Mouse (Mus musculus) heart, adult 2 months (tissue): ENCODE results near the gene 1110008P14Rik. TPM values are rescaled to one million over a fixed set of nuclear protein-coding genes. Genes with fewer than 3 reads are reported as not detected.

Experiments
- DNase-seq, 2 experiments: peaks; one replicate each; pipeline ENCODE4 v3.0.0; 2021
- H3K27ac ChIP-seq: fragments of 200-600 bp; 2 replicates; pipeline ENCODE4 v1.8.1; 2022
- H3K27me3 ChIP-seq: fragments of 200-500 bp; 2 replicates; pipeline ENCODE4 v1.6.1; 2012; ENCODE audit warnings: mild to moderate bottlenecking, low read length, inconsistent platforms, mixed read lengths; ENCODE audit not compliant: control insufficient read depth, insufficient read depth
- H3K36me3 ChIP-seq: fragments of 200-500 bp; 2 replicates; pipeline ENCODE4 v1.6.1; 2012; ENCODE audit warnings: low read length, inconsistent platforms; ENCODE audit not compliant: control insufficient read depth, insufficient read depth
- H3K4me1 ChIP-seq: fragments of 200-500 bp; 2 replicates; pipeline ENCODE4 v1.6.1; 2011; ENCODE audit warnings: low read length; ENCODE audit not compliant: control insufficient read depth, insufficient read depth
- H3K4me3 ChIP-seq: fragments of 200-600 bp; 2 replicates; pipeline ENCODE4 v1.8.1; 2022
- H3K79me2 ChIP-seq: fragments of 200-500 bp; replicated peaks from 2 replicates; pipeline ENCODE4 v1.6.1; 2012; ENCODE audit warnings: mild to moderate bottlenecking, inconsistent platforms, low read length, moderate library complexity, mixed read lengths; ENCODE audit not compliant: control insufficient read depth, insufficient read depth
- H3K9ac ChIP-seq: fragments of 200-500 bp; 2 replicates; pipeline ENCODE4 v1.6.1; 2012; ENCODE audit warnings: low read depth, mild to moderate bottlenecking, control low read depth, inconsistent platforms, low read length, mixed read lengths
- CTCF ChIP-seq: fragments of 200-600 bp; IDR thresholded peaks from 2 replicates; pipeline ENCODE4 v1.8.1; 2022; ENCODE audit warnings: antibody characterized with exemption, mild to moderate bottlenecking, moderate library complexity
- EP300 ChIP-seq: fragments of 200-500 bp; IDR thresholded peaks from 2 replicates; pipeline ENCODE4 v1.6.1; 2011; ENCODE audit warnings: low read depth, low read length, control low read depth; ENCODE audit not compliant: insufficient read depth
- POLR2A ChIP-seq: fragments of 200-500 bp; IDR thresholded peaks from 2 replicates; pipeline ENCODE4 v1.6.1; 2011; ENCODE audit warnings: mild to moderate bottlenecking, low read depth, low read length, control low read depth; ENCODE audit not compliant: insufficient read depth
- WGBS: fragments of 180-500 bp; shearing (Covaris S2); methylation state at CpG from one replicate; pipeline ENCODE4 v1.1.7; 2018; 5-methylcytosine and 5-hydroxymethylcytosine counted together
- intact Hi-C: fragments of 180-260 bp; cut with DNase I; formaldehyde crosslinking; loops from one replicate; pipeline ENCODE4 v1.15.1; 2025
- polyA plus RNA-seq: library from polyadenylated mRNA; depleted of rRNA; stranded (reverse); fragments of >200 nt; gene quantifications from 2 replicates; pipeline ENCODE4 v1.2.3, GENCODE M21; 2012
- total RNA-seq, 2 experiments: library from RNA; stranded (reverse); gene quantifications; 2 replicates each; pipeline ENCODE4 v1.2.3; 2021

The 1110008P14Rik gene
- total and polyA plus RNA-seq, 3 experiments, result 39.6 to 129 (median 44.8) TPM

DNA sequence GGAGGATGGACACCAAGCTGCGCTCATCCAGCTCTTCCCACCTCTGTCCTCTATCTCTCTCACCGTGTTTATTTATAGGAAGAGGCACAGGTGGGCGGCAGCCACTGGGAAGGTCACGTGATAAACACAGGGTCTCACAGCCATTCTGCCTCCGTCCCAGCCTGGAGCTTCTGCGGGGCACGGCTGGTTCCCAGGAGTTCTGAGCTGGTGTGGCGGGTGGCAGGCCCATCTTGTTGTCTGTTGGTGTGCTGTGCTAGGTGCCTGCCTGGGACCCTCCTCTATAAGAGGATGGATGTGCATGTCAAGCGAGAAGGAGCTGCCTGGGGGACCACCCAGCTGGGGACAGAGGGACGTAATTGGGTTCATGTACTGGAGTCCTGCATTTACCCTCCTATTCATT, 23.4 kb downstream of the 1110008P14Rik start:
- H3K4me1 ChIP-seq, result peaks cover 1% of the 10 kb centered on the region; the same call in 1 of the 2 replicates
- DNase-seq, result no peak
- no peak overlapping the region for H3K27ac ChIP-seq
- no peaks in the 10 kb centered on the region for H3K27me3 ChIP-seq
- H3K4me3 ChIP-seq, result no peak overlapping the region
- TF ChIP-seq POLR2A (no peak), CTCF (no peak), EP300 (no peak)
- H3K79me2 ChIP-seq, result no peaks in the 10 kb centered on the region
- H3K36me3 ChIP-seq, result no peaks in the 10 kb centered on the region
- H3K9ac ChIP-seq, result no peak overlapping the region
- WGBS, result 64% methylated on average over 10 of the region's 10 CpGs
- intact Hi-C loops, result no loop called here

DNA sequence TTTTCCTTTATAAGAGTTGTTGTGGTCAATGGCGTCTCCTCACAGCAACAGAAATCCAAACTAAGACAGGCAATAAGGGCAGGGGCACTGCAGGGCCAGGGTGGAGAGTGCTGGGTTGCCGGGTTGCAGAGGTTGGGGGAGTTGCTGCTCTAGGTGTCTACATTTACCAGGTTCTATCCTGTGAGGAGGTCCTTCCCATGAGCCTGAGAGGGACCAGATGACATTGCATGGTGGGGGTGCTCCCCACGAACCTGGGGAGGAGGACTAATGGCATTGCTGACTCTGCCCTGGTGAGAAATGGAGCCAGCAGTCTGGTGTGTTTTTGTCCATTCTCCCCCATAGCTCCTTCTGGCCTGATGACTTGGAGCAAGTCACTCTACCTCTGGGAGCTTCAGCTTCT, 24.0 kb downstream of the 1110008P14Rik start:
- 66% methylated on average over 3 of the region's 3 CpGs for WGBS
- intact Hi-C loops, result no loop called here

DNA sequence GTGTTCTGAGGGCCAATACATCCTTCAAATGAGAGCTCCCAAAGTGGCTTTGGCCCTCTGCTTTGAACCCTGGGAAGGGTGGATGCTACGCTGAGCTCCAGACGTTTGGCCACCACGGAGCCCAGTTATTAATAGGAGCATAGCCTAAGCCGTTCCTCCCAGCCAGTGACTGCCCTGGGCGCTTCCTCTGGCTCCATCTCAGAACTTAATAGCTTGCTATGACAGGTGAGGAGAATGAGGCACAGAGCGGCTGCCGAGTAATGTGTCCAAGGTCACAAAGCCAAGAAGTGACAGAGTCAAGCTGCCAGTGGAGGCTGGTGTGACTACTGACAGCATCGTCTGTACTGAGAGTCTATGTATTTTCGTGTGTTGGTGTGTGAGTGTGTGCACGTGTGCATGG, 25.5 kb downstream of the 1110008P14Rik start:
- Histone ChIP-seq H3K36me3 (no peaks in the 10 kb centered on the region), H3K4me3 (no peak overlapping the region), H3K9ac (no peak overlapping the region), H3K4me1 (no peaks in the 10 kb centered on the region; the same call in 1 of the 2 replicates), H3K27me3 (peaks cover 7% of the 10 kb centered on the region), H3K27ac (no peak overlapping the region), H3K79me2 (no peaks in the 10 kb centered on the region)
- intact Hi-C loops, result no loop called here
- no peak for TF ChIP-seq CTCF
- TF ChIP-seq EP300, result no peak
- no peak for TF ChIP-seq POLR2A
- 67% methylated on average over 10 of the region's 10 CpGs for whole genome bisulfite sequencing
- no peak for DNase-seq

More for the DNA sequence above, 24.0 kb downstream of the 1110008P14Rik start:
- DNase-seq, result no peak
- Histone ChIP-seq H3K36me3 (no peaks in the 10 kb centered on the region), H3K79me2 (no peaks in the 10 kb centered on the region), H3K4me1 (peaks cover 1% of the 10 kb centered on the region; the same call in 1 of the 2 replicates), H3K27me3 (peaks cover 4% of the 10 kb centered on the region), H3K4me3 (no peak overlapping the region), H3K27ac (no peak overlapping the region), H3K9ac (no peak overlapping the region)
- TF ChIP-seq CTCF (no peak), POLR2A (no peak), EP300 (no peak)

DNA sequence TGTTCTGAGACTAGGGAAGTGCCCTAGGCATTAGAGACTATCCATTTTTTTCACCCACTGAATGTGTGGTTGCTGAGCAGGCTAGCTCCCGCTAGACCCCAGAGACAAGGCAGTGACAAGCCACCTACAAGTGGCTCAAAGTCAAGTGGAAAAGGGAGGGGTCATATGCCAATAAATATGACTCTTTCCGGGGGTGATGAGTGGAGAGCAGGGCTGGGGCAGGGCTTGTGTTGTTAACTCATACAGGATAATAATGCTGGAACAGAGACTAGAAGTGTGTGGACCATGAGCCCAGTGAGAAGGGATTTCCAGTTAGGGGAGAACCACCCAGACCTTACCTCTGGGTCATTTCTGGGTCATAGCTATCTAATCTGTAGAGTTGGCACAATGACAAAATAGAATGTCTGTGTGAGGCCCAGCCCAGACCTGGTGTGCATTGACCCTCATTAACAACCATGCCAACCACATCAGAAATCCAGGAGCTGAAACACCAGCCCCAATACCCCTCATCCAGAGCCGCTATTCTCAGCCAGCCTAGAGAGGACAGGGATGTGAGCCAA, 27.3 kb downstream of the 1110008P14Rik start:
- Histone ChIP-seq H3K79me2 (no peaks in the 10 kb centered on the region), H3K27me3 (peaks cover 7% of the 10 kb centered on the region), H3K9ac (no peak overlapping the region), H3K4me3 (no peak overlapping the region), H3K36me3 (no peaks in the 10 kb centered on the region), H3K27ac (no peak overlapping the region), H3K4me1 (no peaks in the 10 kb centered on the region; the same call in 1 of the 2 replicates)
- 71% methylated on average over 3 of the region's 3 CpGs for WGBS
- intact Hi-C loops, result no loop called here
- no peak for DNase-seq
- TF ChIP-seq CTCF (no peak), POLR2A (no peak), EP300 (no peak)

DNA sequence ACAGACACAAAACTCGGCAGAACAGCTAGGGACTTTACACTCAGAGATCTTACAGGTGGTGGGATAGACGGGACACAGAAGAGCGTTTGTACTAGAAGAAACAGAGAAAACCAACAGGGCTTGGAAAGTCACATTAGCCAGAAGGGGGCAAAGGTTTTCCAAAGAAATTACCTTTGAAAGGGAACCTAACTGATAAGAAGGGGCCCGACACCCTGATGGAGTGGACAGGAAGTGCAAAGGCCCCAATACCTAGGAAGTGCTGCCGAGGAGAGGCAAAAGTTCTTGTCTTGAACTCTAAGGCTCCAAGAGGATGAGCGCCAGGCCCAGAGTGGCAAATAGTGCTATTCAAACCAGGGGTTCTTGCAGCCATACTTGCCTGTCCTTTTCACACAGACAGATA, 27.9 kb downstream of the 1110008P14Rik start:
- Histone ChIP-seq H3K79me2 (no peaks in the 10 kb centered on the region), H3K36me3 (no peaks in the 10 kb centered on the region), H3K4me1 (no peaks in the 10 kb centered on the region; the same call in 1 of the 2 replicates), H3K4me3 (no peak overlapping the region), H3K27me3 (peaks cover 7% of the 10 kb centered on the region), H3K27ac (no peak overlapping the region), H3K9ac (no peak overlapping the region)
- intact Hi-C loops, result loop anchor here (2.0 kb wide), 2 partner anchors 51 to 133 kb away; no protein-coding TSS in a partner anchor
- no peak for DNase-seq
- 68% methylated on average over 6 of the region's 6 CpGs for WGBS
- TF ChIP-seq EP300 (no peak), CTCF (no peak), POLR2A (no peak)

DNA sequence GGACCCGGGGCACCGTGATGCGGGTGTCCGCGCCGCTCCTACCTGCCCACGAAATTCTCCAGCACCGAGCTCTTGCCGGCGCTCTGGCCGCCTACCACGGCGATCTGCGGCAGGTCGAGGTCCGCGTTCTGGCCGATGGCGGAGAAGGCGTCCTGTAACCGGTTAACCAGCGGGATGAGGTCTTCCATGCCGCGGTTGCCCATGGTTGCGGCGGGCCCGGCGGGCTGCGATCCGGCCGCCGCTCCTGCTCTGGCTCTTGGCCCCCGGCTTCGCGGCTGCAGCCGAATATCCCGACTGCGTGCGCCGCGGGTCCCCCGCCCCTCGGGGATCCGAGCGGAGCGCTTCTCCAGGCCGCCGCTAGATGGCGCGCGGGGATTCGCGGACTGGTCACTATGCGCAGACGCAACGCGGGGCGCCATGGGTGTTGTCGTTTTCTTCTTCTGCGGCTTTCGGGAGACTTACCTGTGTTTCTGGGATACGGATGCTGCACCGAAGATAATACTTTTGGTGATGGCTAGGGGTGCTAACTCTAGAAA, 28.7 kb downstream of the 1110008P14Rik start, which contains the start of gene Dnm1:
TSS of gene Dnm1 (minus strand) at position 332 of the 536 bp plus-strand sequence.
- Histone ChIP-seq H3K36me3 (no peaks in the 10 kb centered on the region), H3K9ac (peak within 1 kb of the TSS; percentile 92), H3K79me2 (no peaks in the 10 kb centered on the region), H3K27me3 (peaks cover 7% of the 10 kb centered on the region), H3K4me3 (peak within 1 kb of the TSS; percentile 66), H3K27ac (peak within 1 kb of the TSS; percentile 61), H3K4me1 (no peaks in the 10 kb centered on the region; the same call in 1 of the 2 replicates)
- intact Hi-C loops, result loop anchor here (2.0 kb wide), 2 partner anchors 52 to 134 kb away; no protein-coding TSS in a partner anchor
- DNase-seq, result peak; percentile 91 to 97
- TF ChIP-seq POLR2A (no peak), CTCF (no peak), EP300 (no peak)
- WGBS, result 1% methylated on average over 63 of the region's 63 CpGs
